Mouse (Mus musculus) hematopoietic stem cell, adult 5-6 weeks (primary cell): ENCODE data around the gene Zfp935. TPM values are rescaled to one million over a fixed set of nuclear protein-coding genes. Genes with fewer than 3 reads are reported as not detected.
A peak's percentile ranks its signal among the peaks of the same experiment; 100 is the strongest.
"Not testable (repeated sequence)": the region's sequence is repeated elsewhere in the genome, so short reads cannot be mapped to it uniquely, and the experiment has no call there.

Source experiments
- ATAC-seq, 2 experiments: fragments of 125-278 bp in 1 of 2; replicated peaks in 1 of 2; 2 replicates each; pipeline ENCODE4 v1.8.0; 2016 to 2017; ENCODE audit warnings: inconsistent platforms in 2 of 2, mild to moderate bottlenecking in 2 of 2, moderate number of reproducible peaks in 2 of 2, low read depth in 1 of 2, moderate TSS enrichment in 1 of 2; ENCODE audit not compliant: low FRiP score in 2 of 2, poor library complexity in 2 of 2, severe bottlenecking in 2 of 2, insufficient read depth in 1 of 2, low TSS enrichment in 1 of 2
- total RNA-seq: library from RNA; stranded (forward); fragments of 172-1452, 232-1000 nt; gene quantifications from 2 replicates; pipeline ENCODE4 v1.2.3, GENCODE M21; 2017

Zfp935 gene
- total RNA-seq = not detected in 2 replicates

DNA sequence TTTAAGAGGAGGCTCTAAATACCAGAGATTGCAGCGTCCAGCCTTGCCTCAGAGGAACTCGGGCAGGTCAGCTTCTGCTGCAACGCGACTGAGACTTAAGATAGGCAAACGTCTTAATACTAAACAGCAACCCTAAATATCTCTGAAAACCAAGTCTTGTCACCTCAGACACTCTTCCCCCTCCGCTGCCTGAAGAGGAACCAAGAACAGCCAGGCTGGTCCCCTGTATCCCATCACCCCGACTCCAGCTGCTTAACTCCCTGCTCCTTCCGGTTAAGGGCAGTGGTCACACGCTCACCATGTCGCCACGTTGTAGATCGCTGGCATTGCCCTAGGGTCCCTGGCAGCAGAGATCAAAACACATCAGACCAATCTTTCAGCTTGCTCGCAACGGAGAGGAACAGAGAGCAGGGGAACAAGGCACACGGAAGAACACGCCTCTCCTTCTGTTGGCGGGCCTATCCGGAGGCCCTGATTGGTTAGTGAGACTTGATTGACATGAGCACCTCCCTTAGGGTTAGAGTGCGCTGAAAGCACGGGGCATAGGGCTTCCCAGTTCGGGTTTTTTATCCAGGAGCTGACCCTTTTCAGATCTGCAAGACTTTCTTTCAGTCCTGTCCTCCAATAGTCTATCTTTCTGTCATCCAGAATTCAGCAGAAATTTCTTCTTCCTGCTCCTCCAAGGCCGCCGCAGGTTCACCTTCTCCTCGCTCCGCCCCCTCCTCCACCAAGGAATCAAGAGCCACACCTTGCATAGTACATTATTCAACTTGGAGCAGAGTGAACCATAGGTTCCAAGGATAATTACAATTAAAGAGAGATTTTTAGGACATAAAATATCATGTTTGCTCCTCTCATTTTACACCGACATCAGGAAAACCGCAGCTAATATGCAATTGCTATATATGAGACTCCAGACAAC is at the start of gene Zfp935:
Gene Zfp935 (minus strand): TSS at position 323 of the 922 bp plus-strand sequence.
- ATAC-seq = peak; percentile 75 to 88; a peak in 3 of 4 replicates

DNA sequence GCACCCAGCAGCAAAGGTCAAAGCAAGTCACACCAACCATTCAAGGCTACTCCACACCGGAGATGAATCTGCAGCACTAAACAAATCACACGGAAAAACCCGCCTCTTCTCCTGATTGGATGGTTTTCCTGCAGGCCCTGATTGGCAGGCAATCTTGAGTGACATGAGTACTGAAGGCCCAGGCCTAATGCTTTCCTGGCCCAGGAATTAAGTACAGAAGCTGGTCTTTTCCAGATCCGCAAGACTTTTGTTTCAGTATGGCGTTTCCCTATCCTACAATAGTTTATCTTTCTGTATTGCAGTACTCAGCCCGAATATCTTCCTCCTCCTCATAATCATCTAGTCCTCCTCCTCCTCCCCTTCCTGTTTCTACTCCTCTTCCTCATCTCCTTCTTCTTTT is 12.8 kb upstream of the Zfp935 start, which contains the start of gene Zfp934:
Gene Zfp934 (minus strand): TSS at position 101 of the 400 bp plus-strand sequence.
- not testable (repeated sequence) for ATAC-seq

- not testable (repeated sequence) for ATAC-seq
These were observed 3.4 kb upstream of the Zfp935 start for GRCm38 (mm10) chr13:62561696-62562095.

GRCm38 (mm10) chr13:62530129-62530528 is 28.2 kb downstream of the Zfp935 start:
- not testable (repeated sequence) for ATAC-seq

GRCm38 (mm10) chr13:62510641-62511420 is 47.5 kb downstream of the Zfp935 start:
- not testable (repeated sequence) for ATAC-seq

- not testable (repeated sequence) for ATAC-seq
These were observed 85.7 kb downstream of the Zfp935 start for GRCm38 (mm10) chr13:62472661-62473060.

DNA sequence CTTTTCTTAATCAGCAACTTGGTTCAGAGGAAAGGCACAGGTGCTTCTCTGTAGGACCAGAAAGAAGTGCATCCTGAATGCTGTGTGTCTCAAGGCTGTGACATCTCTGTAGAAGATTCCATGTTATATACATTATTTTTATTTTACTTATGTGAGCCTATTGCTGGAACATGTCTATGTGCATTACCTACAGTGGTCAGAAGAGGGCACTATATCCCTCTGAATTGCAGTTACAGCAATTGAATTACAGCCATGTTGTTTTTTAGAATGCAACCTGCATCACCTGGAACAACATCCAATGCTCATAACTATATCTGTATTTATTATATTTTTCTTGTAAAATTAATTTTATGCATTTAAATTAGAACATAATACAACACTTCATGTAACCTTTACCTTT is 88.4 kb downstream of the Zfp935 start:
- ATAC-seq = peak in 1 of 2 experiments; percentile 36; a peak in 1 of 4 replicates

GRCm38 (mm10) chr13:62466424-62467334 is 91.6 kb downstream of the Zfp935 start, which contains the start of gene Gm49359:
Gene Gm49359, minus strand, starts transcription at chr13:62466832.
- peak; percentile 100 for ATAC-seq

Other genes starting within 250 kb of the Zfp935 start
- 9.5 and 10.4 TPM in 2 replicates for gene Gm3604, start 175.3 kb downstream of the Zfp935 start, total RNA-seq
- 7.2 and 13.1 TPM in 2 replicates for gene Gm49359, start 91.7 kb downstream of the Zfp935 start, total RNA-seq
- gene Zfp934, start 12.7 kb upstream of the Zfp935 start, total RNA-seq = 12.9 and 20.8 TPM in 2 replicates
- 23.2 and 42.7 TPM in 2 replicates for gene 6720489N17Rik, start 65.7 kb upstream of the Zfp935 start, total RNA-seq
- gene Platr25, start 202.2 kb upstream of the Zfp935 start, total RNA-seq = 55.3 and 88.0 TPM in 2 replicates
- gene Gm5141, start 227.3 kb upstream of the Zfp935 start, total RNA-seq = 7.3 and 9.3 TPM in 2 replicates